Mouse (Mus musculus) hindbrain, embryonic 12.5 days (tissue): Measurements from ENCODE around the gene Gtsf2. TPM values are rescaled to one million over a fixed set of nuclear protein-coding genes. Genes with fewer than 3 reads are reported as not detected.

Source experiments
- ATAC-seq: fragments of 200-750 bp; cut with Nextera tagmentation; 2 replicates; pipeline ENCODE4 v1.8.0; 2017; ENCODE audit warnings: moderate TSS enrichment; ENCODE audit not compliant: low FRiP score
- H3K27ac ChIP-seq: fragments of 300-500 bp; sonication (generic); 2 replicates; pipeline ENCODE4 v1.5.1; 2016; ENCODE audit warnings: mild to moderate bottlenecking
- H3K27me3 ChIP-seq: fragments of 300-500 bp; sonication (generic); 2 replicates; pipeline ENCODE4 v1.6.1; 2016; ENCODE audit warnings: mild to moderate bottlenecking
- H3K36me3 ChIP-seq: fragments of 300-500 bp; sonication (generic); 2 replicates; pipeline ENCODE4 v1.6.1; 2016; ENCODE audit warnings: mild to moderate bottlenecking
- H3K4me1 ChIP-seq: fragments of 300-500 bp; sonication (generic); 2 replicates; pipeline ENCODE4 v1.6.1; 2016
- H3K4me2 ChIP-seq: fragments of 300-500 bp; sonication (generic); replicated peaks from 2 replicates; pipeline ENCODE4 v1.6.1; 2016; ENCODE audit warnings: mild to moderate bottlenecking
- H3K4me3 ChIP-seq: fragments of 300-500 bp; sonication (generic); 2 replicates; pipeline ENCODE4 v1.5.1; 2016; ENCODE audit warnings: mild to moderate bottlenecking
- H3K9ac ChIP-seq: fragments of 300-500 bp; sonication (generic); 2 replicates; pipeline ENCODE4 v1.6.1; 2016; ENCODE audit warnings: mild to moderate bottlenecking, moderate library complexity
- H3K9me3 ChIP-seq: fragments of 300-500 bp; sonication (generic); replicated peaks from 2 replicates; pipeline ENCODE4 v1.6.1; 2016; ENCODE audit warnings: mild to moderate bottlenecking
- WGBS: fragments of 180-500 bp; shearing (Covaris S2); methylation state at CpG from one replicate; pipeline ENCODE4 v1.1.7; 2016; 5-methylcytosine and 5-hydroxymethylcytosine counted together
- polyA plus RNA-seq: library from polyadenylated mRNA; unstranded; fragments of >200 nt; fragmentation: Nextera tagmentation; extraction: Ambion mirVana; gene quantifications from 2 replicates; pipeline ENCODE4 v1.2.1, GENCODE M21; 2016

Gene Gtsf2
- not detected in 2 replicates for polyA plus RNA-seq

GRCm38 (mm10) chr15:103448369-103448768 is at the start of gene Gtsf2:
Gene Gtsf2 (minus strand): TSS chr15:103448469.
- Histone ChIP-seq H3K27me3 (no peaks in the 10 kb centered on the region), H3K9ac (no peak within 1 kb of the TSS), H3K4me1 (no peaks in the 10 kb centered on the region), H3K9me3 (no peaks in the 10 kb centered on the region), H3K36me3 (no peaks in the 10 kb centered on the region), H3K4me3 (no peak within 1 kb of the TSS), H3K4me2 (no peak within 1 kb of the TSS), H3K27ac (no peak within 1 kb of the TSS)
- WGBS: 34% methylated on average over 3 of the region's 3 CpGs
- no peak for ATAC-seq

DNA sequence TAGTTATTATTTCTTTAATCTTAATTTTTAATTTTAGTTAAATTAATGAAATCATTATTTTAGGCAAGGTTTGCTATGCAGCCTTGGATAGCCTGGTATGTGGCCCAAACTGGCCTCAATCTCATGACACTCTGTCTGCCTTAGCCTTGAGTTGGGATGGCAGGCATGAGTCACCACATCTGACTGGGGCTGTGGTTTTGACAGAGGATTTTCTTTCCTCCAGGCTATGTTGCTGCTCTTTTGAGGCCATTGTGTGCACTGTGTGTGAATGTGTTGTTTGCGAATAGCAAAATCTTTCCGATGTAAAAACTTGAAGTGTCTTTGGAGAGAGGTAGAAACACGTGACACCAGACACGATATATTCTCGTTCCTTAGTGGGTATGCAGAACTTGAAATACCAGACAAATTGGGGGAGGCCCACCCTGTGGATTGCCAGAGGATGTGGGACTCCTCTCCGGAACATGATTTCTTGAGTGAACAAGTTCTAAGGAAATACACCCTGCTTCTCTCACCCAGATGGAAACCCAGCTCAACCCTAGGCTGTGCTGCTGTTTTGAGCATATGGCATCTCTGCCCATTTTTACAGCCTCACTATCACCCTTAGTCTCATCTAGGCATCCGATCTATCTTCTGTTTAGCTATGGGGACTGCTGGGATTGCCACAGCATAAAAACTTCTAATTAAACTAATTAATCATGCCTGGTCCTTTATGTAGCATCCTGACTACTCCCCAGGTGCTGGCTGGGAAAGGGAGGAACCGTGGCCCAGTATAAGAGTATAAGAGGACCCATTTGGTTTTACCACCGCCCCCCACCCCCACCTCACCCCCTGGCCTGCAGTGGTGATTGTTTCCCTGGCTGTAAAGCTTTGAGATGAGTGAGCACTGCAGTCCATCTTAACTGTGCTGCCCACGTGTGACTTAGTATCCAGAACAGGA is 48.2 kb upstream of the Gtsf2 start:
- ATAC-seq: peak; percentile 51; the same call in 1 of the 2 replicates
- Histone ChIP-seq H3K9me3 (no peaks in the 10 kb centered on the region), H3K4me1 (peaks cover 13% of the 10 kb centered on the region; the same call in 1 of the 2 replicates), H3K27ac (no peak overlapping the region), H3K36me3 (no peaks in the 10 kb centered on the region), H3K4me2 (no peak overlapping the region), H3K9ac (no peak overlapping the region), H3K27me3 (0 out of 2 replicates have a peak, but pooled peaks cover 6% of the 10 kb centered on the region), H3K4me3 (no peak overlapping the region)
- 75% methylated on average over 10 of the region's 10 CpGs for WGBS

- H3K9me3 ChIP-seq: no peaks in the 10 kb centered on the region
- no peaks in the 10 kb centered on the region for H3K27me3 ChIP-seq
- H3K4me2 ChIP-seq: no peak overlapping the region
- H3K4me1 ChIP-seq: peaks cover 8% of the 10 kb centered on the region; the same call in 1 of the 2 replicates
- no peaks in the 10 kb centered on the region for H3K36me3 ChIP-seq
- 59% methylated on average over 4 of the region's 4 CpGs for WGBS
- H3K27ac ChIP-seq: no peak overlapping the region
- ATAC-seq: no peak
- no peak overlapping the region for H3K9ac ChIP-seq
- H3K4me3 ChIP-seq: no peak overlapping the region
Observed at GRCm38 (mm10) chr15:103488336-103488735, 40.1 kb upstream of the Gtsf2 start.

GRCm38 (mm10) chr15:103486658-103487057 is 38.4 kb upstream of the Gtsf2 start:
- Histone ChIP-seq H3K9ac (no peak overlapping the region), H3K27ac (no peak overlapping the region), H3K27me3 (no peaks in the 10 kb centered on the region), H3K36me3 (no peaks in the 10 kb centered on the region), H3K4me3 (no peak overlapping the region), H3K9me3 (no peaks in the 10 kb centered on the region), H3K4me1 (peaks cover 4% of the 10 kb centered on the region; the same call in 1 of the 2 replicates), H3K4me2 (no peak overlapping the region)
- no peak for ATAC-seq
- 77% methylated on average over 1 of the region's 1 CpGs for WGBS

GRCm38 (mm10) chr15:103485106-103485505 is 36.8 kb upstream of the Gtsf2 start:
- Histone ChIP-seq H3K27me3 (no peaks in the 10 kb centered on the region), H3K36me3 (no peaks in the 10 kb centered on the region), H3K9me3 (no peaks in the 10 kb centered on the region), H3K4me3 (no peak overlapping the region), H3K4me1 (peaks cover 4% of the 10 kb centered on the region; the same call in 1 of the 2 replicates), H3K9ac (no peak overlapping the region), H3K27ac (no peak overlapping the region), H3K4me2 (no peak overlapping the region)
- 61% methylated on average over 3 of the region's 3 CpGs for WGBS
- no peak for ATAC-seq

GRCm38 (mm10) chr15:103484490-103484889 is 36.2 kb upstream of the Gtsf2 start:
- 43% methylated on average over 2 of the region's 2 CpGs for WGBS
- no peak for ATAC-seq

GRCm38 (mm10) chr15:103482488-103482887 is 34.2 kb upstream of the Gtsf2 start:
- peaks cover 4% of the 10 kb centered on the region; the same call in 1 of the 2 replicates for H3K4me1 ChIP-seq
- H3K4me2 ChIP-seq: no peak overlapping the region
- no peaks in the 10 kb centered on the region for H3K9me3 ChIP-seq
- no peak overlapping the region for H3K4me3 ChIP-seq
- no peaks in the 10 kb centered on the region for H3K27me3 ChIP-seq
- no peak overlapping the region for H3K27ac ChIP-seq
- no peak overlapping the region for H3K9ac ChIP-seq
- 0% methylated on average over 1 of the region's 1 CpGs for WGBS
- peak; percentile 66; the same call in 1 of the 2 replicates for ATAC-seq
- H3K36me3 ChIP-seq: no peaks in the 10 kb centered on the region

More at GRCm38 (mm10) chr15:103484490-103484889, 36.2 kb upstream of the Gtsf2 start:
- Histone ChIP-seq H3K9ac (no peak overlapping the region), H3K4me3 (no peak overlapping the region), H3K27ac (no peak overlapping the region), H3K9me3 (no peaks in the 10 kb centered on the region), H3K27me3 (no peaks in the 10 kb centered on the region), H3K4me1 (peaks cover 4% of the 10 kb centered on the region; the same call in 1 of the 2 replicates), H3K36me3 (no peaks in the 10 kb centered on the region), H3K4me2 (no peak overlapping the region)

DNA sequence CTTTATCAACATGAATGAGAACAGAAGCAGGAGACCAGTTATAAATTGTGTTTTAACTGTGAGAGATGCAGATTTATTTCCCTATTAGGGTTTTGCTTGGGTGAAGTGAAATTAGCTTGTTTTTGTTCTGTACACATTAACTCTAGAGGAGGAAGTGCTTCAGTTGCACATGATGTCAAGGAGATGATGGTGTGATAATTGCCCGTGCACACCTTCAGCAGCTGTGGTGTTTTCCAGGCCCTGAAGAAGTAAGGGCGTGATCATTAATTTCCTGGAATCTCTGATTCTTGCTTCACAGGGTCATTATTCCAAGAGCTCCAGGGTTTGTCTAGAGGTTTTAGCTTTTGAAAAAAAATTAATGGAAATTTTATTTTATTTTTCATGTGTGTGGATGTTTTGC is 31.9 kb upstream of the Gtsf2 start:
- H3K36me3 ChIP-seq: no peaks in the 10 kb centered on the region
- no peak overlapping the region for H3K27ac ChIP-seq
- no peak overlapping the region for H3K4me2 ChIP-seq
- 96% methylated on average over 2 of the region's 2 CpGs for WGBS
- no peaks in the 10 kb centered on the region for H3K27me3 ChIP-seq
- H3K4me3 ChIP-seq: no peak overlapping the region
- H3K9me3 ChIP-seq: no peaks in the 10 kb centered on the region
- ATAC-seq: no peak
- no peak overlapping the region for H3K9ac ChIP-seq
- H3K4me1 ChIP-seq: peaks cover 4% of the 10 kb centered on the region; the same call in 1 of the 2 replicates

DNA sequence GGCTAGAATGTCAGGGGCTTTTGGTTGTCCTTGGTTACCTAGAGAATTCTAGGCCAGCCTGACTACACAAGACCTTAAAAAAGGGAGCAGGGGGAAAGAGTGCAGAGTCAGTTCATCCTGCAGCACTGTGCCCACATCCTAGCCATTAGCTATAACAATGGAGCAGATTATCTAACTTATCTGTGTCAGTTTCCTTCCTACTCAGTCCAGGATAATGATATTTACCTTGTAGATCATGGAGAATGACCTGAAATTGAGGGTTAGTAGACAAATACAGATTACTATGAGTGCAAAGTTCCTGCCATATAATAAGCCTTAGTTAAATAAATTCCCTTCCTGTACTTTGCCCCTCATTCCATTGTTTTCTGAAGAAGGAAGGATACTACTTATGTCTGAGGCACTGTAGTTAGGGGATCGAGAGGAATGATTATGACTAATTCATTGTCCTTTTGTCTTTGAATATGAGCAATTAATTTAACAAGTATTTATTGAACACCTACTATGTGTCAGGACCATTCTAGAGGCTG is 30.9 kb upstream of the Gtsf2 start:
- no peak overlapping the region for H3K9ac ChIP-seq
- no peaks in the 10 kb centered on the region for H3K27me3 ChIP-seq
- no peak overlapping the region for H3K4me2 ChIP-seq
- H3K9me3 ChIP-seq: no peaks in the 10 kb centered on the region
- H3K36me3 ChIP-seq: no peaks in the 10 kb centered on the region
- no peak for ATAC-seq
- no peaks in the 10 kb centered on the region for H3K4me1 ChIP-seq
- H3K4me3 ChIP-seq: no peak overlapping the region
- 80% methylated on average over 1 of the region's 1 CpGs for WGBS
- no peak overlapping the region for H3K27ac ChIP-seq

DNA sequence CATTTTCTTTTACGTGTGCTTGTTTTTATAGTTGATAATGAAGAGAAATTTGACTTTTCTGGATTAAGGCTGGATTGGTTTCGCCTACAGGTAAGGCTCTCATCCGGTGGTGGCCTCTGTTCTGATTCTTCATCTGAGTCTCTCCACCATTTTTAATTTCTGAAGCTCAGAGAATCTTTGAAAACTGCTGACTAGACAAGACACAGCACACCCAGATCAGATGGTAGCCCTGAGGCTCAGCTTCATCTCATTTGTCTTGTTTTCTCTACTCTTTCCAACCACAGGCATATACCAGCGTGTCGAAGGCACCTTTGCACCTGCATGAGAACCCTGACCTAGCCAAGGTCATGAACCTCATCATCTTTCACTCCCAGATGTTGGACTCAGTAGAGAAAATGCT is 25.5 kb upstream of the Gtsf2 start:
- H3K4me3 ChIP-seq: no peak overlapping the region
- no peak overlapping the region for H3K4me2 ChIP-seq
- ATAC-seq: no peak
- no peak overlapping the region for H3K9ac ChIP-seq
- H3K9me3 ChIP-seq: no peaks in the 10 kb centered on the region
- no peaks in the 10 kb centered on the region for H3K36me3 ChIP-seq
- H3K27ac ChIP-seq: no peak overlapping the region
- 84% methylated on average over 5 of the region's 5 CpGs for WGBS
- no peaks in the 10 kb centered on the region for H3K27me3 ChIP-seq
- no peaks in the 10 kb centered on the region for H3K4me1 ChIP-seq

DNA sequence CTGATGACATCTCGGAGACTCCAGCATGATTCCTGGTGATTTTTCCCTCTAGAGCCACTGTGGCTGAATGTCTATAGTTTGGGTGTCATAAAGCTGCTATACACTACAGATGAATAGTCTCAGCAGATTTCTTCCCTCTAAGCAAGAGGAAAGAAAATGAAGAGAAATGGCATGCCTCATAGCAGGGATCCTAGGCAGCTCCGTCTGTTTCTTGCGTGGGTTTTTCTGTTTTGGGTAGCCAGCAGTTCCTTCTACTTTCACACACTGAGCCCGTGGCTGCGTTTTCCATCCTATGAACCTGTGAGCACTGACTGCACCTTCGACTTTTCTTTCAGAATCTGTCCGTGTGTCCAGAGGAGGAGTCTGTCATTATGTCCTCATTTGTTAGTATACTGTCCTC is 24.9 kb upstream of the Gtsf2 start:
- H3K4me3 ChIP-seq: no peak overlapping the region
- H3K4me1 ChIP-seq: no peaks in the 10 kb centered on the region
- no peaks in the 10 kb centered on the region for H3K9me3 ChIP-seq
- no peaks in the 10 kb centered on the region for H3K27me3 ChIP-seq
- no peak for ATAC-seq
- no peak overlapping the region for H3K4me2 ChIP-seq
- H3K36me3 ChIP-seq: no peaks in the 10 kb centered on the region
- WGBS: 83% methylated on average over 7 of the region's 7 CpGs
- H3K9ac ChIP-seq: no peak overlapping the region
- H3K27ac ChIP-seq: no peak overlapping the region

- H3K9ac ChIP-seq: no peak overlapping the region
- no peak overlapping the region for H3K27ac ChIP-seq
- 64% methylated on average over 3 of the region's 3 CpGs for WGBS
- ATAC-seq: no peak
- H3K36me3 ChIP-seq: no peaks in the 10 kb centered on the region
- no peaks in the 10 kb centered on the region for H3K4me1 ChIP-seq
- H3K9me3 ChIP-seq: no peaks in the 10 kb centered on the region
- no peaks in the 10 kb centered on the region for H3K27me3 ChIP-seq
- H3K4me2 ChIP-seq: no peak overlapping the region
- no peak overlapping the region for H3K4me3 ChIP-seq
Observed at GRCm38 (mm10) chr15:103472265-103472664, 24.0 kb upstream of the Gtsf2 start.
